9 mouse cellular contexts compared by ENCODE assay signal in genomic region chr7:25789129-25789440, GRCm38 (mm10). TPM values are rescaled to one million over a fixed set of nuclear protein-coding genes. Genes with fewer than 3 reads are reported as not detected.
DNase-seq lines count a peak whose midpoint lies in the region; ATAC-seq and TF ChIP-seq lines count a peak whose summit lies in the region.
"Had no signal": no experiment of that assay in that cellular context is flagged by ENCODE, and none has a peak within 500 bp of the region (broad histone marks: within the 10 kb centered on the region; RNA-seq: fewer than 3 reads in every experiment).

No protein-coding gene starts in this region.

- 46% methylated on average over 3 of the region's 3 CpGs for WGBS in kidney, postnatal 0 days
- 26% methylated on average over 3 of the region's 3 CpGs for WGBS in intestine, embryonic 16.5 days
- 35% methylated on average over 3 of the region's 3 CpGs for WGBS in neural tube, embryonic 13.5 days

- H3K36me3 ChIP-seq in kidney, postnatal 0 days (ENCODE audit: insufficient read depth, low read length), result no peaks in the 10 kb centered on the region
- H3K36me3 ChIP-seq in intestine, embryonic 16.5 days (ENCODE audit: control insufficient read depth, insufficient read depth, low read length), result no peaks in the 10 kb centered on the region
- H3K36me3 ChIP-seq in neural tube, embryonic 13.5 days, result no peaks in the 10 kb centered on the region

- H3K9me3 ChIP-seq in kidney, postnatal 0 days (replicated peaks; ENCODE audit: low read length), result no peaks in the 10 kb centered on the region
- H3K9me3 ChIP-seq in intestine, embryonic 16.5 days (ENCODE audit: control insufficient read depth, low read length), result no peaks in the 10 kb centered on the region
- H3K9me3 ChIP-seq in neural tube, embryonic 13.5 days, result no peaks in the 10 kb centered on the region

- 0 out of 2 replicates have a peak overlapping the region, but pooled peaks have one; percentile 6 for H3K27ac ChIP-seq in kidney, postnatal 0 days
- peak overlapping the region; percentile 81; the same call in 1 of the 2 replicates for H3K27ac ChIP-seq in intestine, embryonic 16.5 days (ENCODE audit: low read length)
- H3K27ac ChIP-seq in neural tube, embryonic 13.5 days (replicated peaks), result no peak overlapping the region

- TF ChIP-seq CTCF in kidney, postnatal 0 days (IDR thresholded peaks at IDR 0.05; ENCODE audit: low read depth), result no peak

- H3K4me3 ChIP-seq in kidney, postnatal 0 days (replicated peaks; ENCODE audit: low read depth, low read length), result peak overlapping the region; percentile 54
- H3K4me3 ChIP-seq in intestine, embryonic 16.5 days (ENCODE audit: low read length), result peak overlapping the region; percentile 69
- peak overlapping the region; percentile 44 for H3K4me3 ChIP-seq in neural tube, embryonic 13.5 days

- DNase-seq in kidney, postnatal 0 days (ENCODE audit: low spot score), result no peak
- no peak for DNase-seq in kidney, postnatal 4 days
- peak; percentile 56 for DNase-seq in fat pad, adult 2 months (ENCODE audit: extremely low read depth, low read depth, low spot score)
- DNase-seq in cerebellum, adult 9-10 months, result no peak
- no peak for DNase-seq in kidney, adult 9 months

- no peaks in the 10 kb centered on the region for H3K27me3 ChIP-seq in kidney, postnatal 0 days (ENCODE audit: insufficient read depth, low read length)
- no peaks in the 10 kb centered on the region for H3K27me3 ChIP-seq in intestine, embryonic 16.5 days (replicated peaks; ENCODE audit: control insufficient read depth, insufficient read depth, low read length)
- no peaks in the 10 kb centered on the region; the same call in 1 of the 2 replicates for H3K27me3 ChIP-seq in neural tube, embryonic 13.5 days

- ATAC-seq in kidney, postnatal 0 days (replicated peaks; ENCODE audit: low FRiP score, low read depth), result no peak
- ATAC-seq in intestine, embryonic 16.5 days, result no peak; the same call in 1 of the 2 replicates
- no peak for ATAC-seq in neural tube, embryonic 13.5 days (ENCODE audit: low read depth)
- ATAC-seq in monocyte, adult 5-6 weeks (replicated peaks; ENCODE audit: insufficient number of reproducible peaks, low FRiP score, low TSS enrichment, poor library complexity, severe bottlenecking), result no peak

- peak overlapping the region; percentile 76 for H3K4me2 ChIP-seq in kidney, postnatal 0 days (ENCODE audit: low read length)
- H3K4me2 ChIP-seq in intestine, embryonic 16.5 days (ENCODE audit: low read depth, low read length), result peak overlapping the region; percentile 68
- peak overlapping the region; percentile 67 for H3K4me2 ChIP-seq in neural tube, embryonic 13.5 days

- H3K9ac ChIP-seq in kidney, postnatal 0 days (ENCODE audit: low read depth, low read length), result no peak overlapping the region
- peak overlapping the region; percentile 70 for H3K9ac ChIP-seq in intestine, embryonic 16.5 days (ENCODE audit: low read depth, low read length)
- peak overlapping the region; percentile 68; the same call in 1 of the 2 replicates for H3K9ac ChIP-seq in neural tube, embryonic 13.5 days

- H3K4me1 ChIP-seq in kidney, postnatal 0 days (replicated peaks; ENCODE audit: insufficient read depth, low read length), result peaks cover 8% of the 10 kb centered on the region; the same call in 1 of the 2 replicates
- peaks cover 32% of the 10 kb centered on the region for H3K4me1 ChIP-seq in intestine, embryonic 16.5 days (ENCODE audit: control insufficient read depth, insufficient read depth, low read length)
- H3K4me1 ChIP-seq in neural tube, embryonic 13.5 days (replicated peaks), result peaks cover 19% of the 10 kb centered on the region

RNA-seq across cellular contexts. Expression of gene Axl, which starts 0.6 kb away (rescaled TPM):
- polyA plus RNA-seq in kidney, postnatal 0 days (2015; fragmentation: Nextera tagmentation; extraction: Ambion mirVana), result 95.7 and 110 TPM in 2 replicates
- 48.8 and 58.1 TPM in 2 replicates for polyA plus RNA-seq in intestine, embryonic 16.5 days (2015; fragmentation: Nextera tagmentation; extraction: Ambion mirVana)
- polyA plus RNA-seq in neural tube, embryonic 13.5 days (2015; fragmentation: Nextera tagmentation; extraction: Ambion mirVana), result 25.4 and 26.7 TPM in 2 replicates
- total RNA-seq in monocyte, adult 5-6 weeks (2017), result 4.9 to 6.4 TPM (median 5.8 TPM) in 3 replicates

RNA-seq across cellular contexts. Expression of gene Cyp2s1, which starts 27.6 kb away (rescaled TPM):
- polyA plus RNA-seq in kidney, postnatal 0 days (2015; fragmentation: Nextera tagmentation; extraction: Ambion mirVana), result 25.4 and 26.7 TPM in 2 replicates
- 39.1 and 41.3 TPM in 2 replicates for polyA plus RNA-seq in intestine, embryonic 16.5 days (2015; fragmentation: Nextera tagmentation; extraction: Ambion mirVana)
- 2.2 and 3.0 TPM in 2 replicates for polyA plus RNA-seq in neural tube, embryonic 13.5 days (2015; fragmentation: Nextera tagmentation; extraction: Ambion mirVana)
- not detected in 3 replicates for total RNA-seq in monocyte, adult 5-6 weeks (2017)
- total RNA-seq: MEL had no signal

RNA-seq across cellular contexts. Expression of gene Hnrnpul1, which starts 34.5 kb away (rescaled TPM):
- 50.0 and 56.0 TPM in 2 replicates for polyA plus RNA-seq in kidney, postnatal 0 days (2015; fragmentation: Nextera tagmentation; extraction: Ambion mirVana)
- 33.9 and 35.7 TPM in 2 replicates for polyA plus RNA-seq in intestine, embryonic 16.5 days (2015; fragmentation: Nextera tagmentation; extraction: Ambion mirVana)
- polyA plus RNA-seq in neural tube, embryonic 13.5 days (2015; fragmentation: Nextera tagmentation; extraction: Ambion mirVana), result 45.1 and 51.1 TPM in 2 replicates
- total RNA-seq in monocyte, adult 5-6 weeks (2017), result 116 to 171 TPM (median 131 TPM) in 3 replicates
